ENCODE assay signal across 15 mouse cellular contexts in the genomic region with DNA sequence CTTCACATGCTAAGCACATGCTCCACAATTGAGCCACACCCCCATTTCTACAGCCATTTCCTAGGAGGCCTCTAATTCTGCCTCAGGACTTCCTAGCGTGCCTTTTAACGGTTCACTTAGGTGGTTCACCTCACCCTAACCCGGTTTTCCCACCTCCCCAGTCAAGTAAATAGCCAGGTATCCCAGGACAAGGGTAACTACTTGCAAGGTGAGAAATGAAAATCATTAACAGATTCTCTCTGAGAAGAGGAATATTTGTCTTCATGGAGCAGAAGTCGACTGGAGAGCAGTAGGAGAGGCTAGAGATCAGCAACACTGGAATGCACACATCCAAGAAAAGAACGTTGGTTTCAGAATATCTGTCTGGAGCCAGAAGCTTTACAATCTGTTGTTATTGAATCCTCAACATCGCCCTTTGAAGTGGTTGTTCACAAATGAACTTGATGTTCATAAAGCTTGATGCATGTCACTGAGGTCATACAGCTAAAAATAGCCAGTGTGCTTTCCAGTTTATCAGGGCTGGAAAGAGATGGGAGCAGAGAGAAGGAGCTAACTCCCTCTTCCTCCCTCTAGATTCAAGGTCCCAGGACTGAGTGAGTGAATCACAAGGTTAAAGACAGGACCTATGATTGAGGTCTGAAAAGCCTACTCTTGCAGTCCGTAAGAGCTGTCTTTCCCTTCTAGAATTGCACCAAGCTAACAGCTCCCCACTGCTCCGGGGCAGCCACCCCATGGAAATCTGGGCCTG. TPM values are rescaled to one million over a fixed set of nuclear protein-coding genes. Genes with fewer than 3 reads are reported as not detected.
"Had no signal": no experiment of that assay in that cellular context is flagged by ENCODE, and none has a peak within 500 bp of the region (broad histone marks: within the 10 kb centered on the region; RNA-seq: fewer than 3 reads in every experiment).

No protein-coding gene starts in this region.

- H3K9ac ChIP-seq: limb, embryonic 13.5 days; liver, embryonic 14.5 days; midbrain, embryonic 15.5 days; neural tube, embryonic 12.5 days had no signal

- H3K27ac ChIP-seq: limb, embryonic 13.5 days; liver, embryonic 14.5 days; midbrain, embryonic 15.5 days; neural tube, embryonic 12.5 days had no signal

- ATAC-seq: midbrain, embryonic 15.5 days had no signal

- H3K4me3 ChIP-seq: limb, embryonic 13.5 days; midbrain, embryonic 15.5 days; neural tube, embryonic 12.5 days had no signal

- DNase-seq: kidney, postnatal 10 days; left cerebral cortex, postnatal 4 days; lung, adult 18-20 months; spleen, adult 18-20 months; thymus, adult 18-20 months; thymus, postnatal 14 days had no signal

- H3K36me3 ChIP-seq: limb, embryonic 13.5 days; midbrain, embryonic 15.5 days; neural tube, embryonic 12.5 days had no signal

- H3K9me3 ChIP-seq: limb, embryonic 13.5 days; midbrain, embryonic 15.5 days; neural tube, embryonic 12.5 days had no signal

- H3K27me3 ChIP-seq: midbrain, embryonic 15.5 days had no signal

- H3K4me2 ChIP-seq: limb, embryonic 13.5 days; midbrain, embryonic 15.5 days; neural tube, embryonic 12.5 days had no signal

RNA-seq across cellular contexts. Expression of a gene that starts 8.2 kb away (rescaled TPM):
- total RNA-seq: monocyte, adult 5-6 weeks; neutrophil, adult 5-6 weeks had no signal

RNA-seq across cellular contexts. Expression of a gene that starts 23.2 kb away (rescaled TPM):
- total RNA-seq: liver, adult 2 months; monocyte, adult 5-6 weeks; neutrophil, adult 5-6 weeks had no signal
- polyA plus RNA-seq: stomach, embryonic 14.5 days had no signal

RNA-seq across cellular contexts. Expression of a gene that starts 42.7 kb away (rescaled TPM):
- total RNA-seq: liver, adult 2 months; megakaryocyte progenitor cell, adult 5-6 weeks; monocyte, adult 5-6 weeks; neutrophil, adult 5-6 weeks had no signal
- polyA plus RNA-seq: liver, adult 2 months; liver, embryonic 14.5 days; stomach, embryonic 14.5 days had no signal
